Mouse (Mus musculus) hematopoietic stem cell, adult 5-6 weeks (primary cell): ENCODE results near the gene Rtp2. TPM values are rescaled to one million over a fixed set of nuclear protein-coding genes. Genes with fewer than 3 reads are reported as not detected.
"Not testable (repeated sequence)": the region's sequence is repeated elsewhere in the genome, so short reads cannot be mapped to it uniquely, and the experiment has no call there.

Experiments
- ATAC-seq, 2 experiments: fragments of 125-278 bp in 1 of 2; replicated peaks in 1 of 2; 2 replicates each; pipeline ENCODE4 v1.8.0; 2016 to 2017; ENCODE audit warnings: inconsistent platforms in 2 of 2, mild to moderate bottlenecking in 2 of 2, moderate number of reproducible peaks in 2 of 2, low read depth in 1 of 2, moderate TSS enrichment in 1 of 2; ENCODE audit not compliant: low FRiP score in 2 of 2, poor library complexity in 2 of 2, severe bottlenecking in 2 of 2, insufficient read depth in 1 of 2, low TSS enrichment in 1 of 2
- total RNA-seq: library from RNA; stranded (forward); fragments of 172-1452, 232-1000 nt; gene quantifications from 2 replicates; pipeline ENCODE4 v1.2.3, GENCODE M21; 2017

The Rtp2 gene
- total RNA-seq, 1 experiment from 2014 or later: not detected

DNA sequence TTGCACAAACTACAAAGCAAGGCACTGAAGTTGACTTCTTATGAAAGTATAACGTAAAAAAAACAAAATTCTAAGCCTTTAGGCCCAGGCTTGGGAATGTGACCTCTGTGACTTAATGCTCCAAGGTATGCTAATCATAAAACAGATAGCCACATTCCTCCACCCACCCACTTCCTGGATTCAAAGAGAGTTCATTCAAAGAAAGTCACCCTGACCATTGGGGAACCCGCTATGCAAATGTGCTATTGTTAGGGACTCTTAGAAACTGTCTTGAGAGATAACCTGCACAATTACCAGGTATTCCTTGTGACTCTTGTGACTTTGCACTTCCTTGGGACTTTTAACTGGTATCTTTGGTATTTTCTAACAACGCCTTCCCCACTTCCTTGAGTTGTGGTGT lies 25.6 kb downstream of the Rtp2 start:
- ATAC-seq: not testable (repeated sequence)

GRCm38 (mm10) chr16:23901411-23901810 lies 30.8 kb downstream of the Rtp2 start:
- ATAC-seq: no peak

DNA sequence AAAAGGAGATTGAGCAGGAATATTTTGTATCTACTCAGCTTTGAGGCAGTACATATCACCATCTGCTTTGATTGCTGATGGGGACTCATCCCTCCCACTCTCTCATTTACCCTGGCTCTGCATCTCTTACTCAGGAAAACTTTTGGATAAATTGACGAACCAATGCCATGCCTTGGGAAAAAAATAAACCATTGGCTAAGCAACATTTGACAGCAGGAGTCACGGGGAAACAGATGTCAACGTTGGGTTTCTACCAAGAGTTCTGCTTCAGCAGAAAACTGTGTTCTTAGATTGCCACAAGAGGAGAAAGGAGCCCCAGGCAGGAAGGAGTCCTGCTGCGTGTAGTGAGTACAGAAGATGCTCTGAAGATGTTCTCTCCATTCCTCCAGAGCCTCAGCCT lies 32.1 kb downstream of the Rtp2 start:
- no peak for ATAC-seq

DNA sequence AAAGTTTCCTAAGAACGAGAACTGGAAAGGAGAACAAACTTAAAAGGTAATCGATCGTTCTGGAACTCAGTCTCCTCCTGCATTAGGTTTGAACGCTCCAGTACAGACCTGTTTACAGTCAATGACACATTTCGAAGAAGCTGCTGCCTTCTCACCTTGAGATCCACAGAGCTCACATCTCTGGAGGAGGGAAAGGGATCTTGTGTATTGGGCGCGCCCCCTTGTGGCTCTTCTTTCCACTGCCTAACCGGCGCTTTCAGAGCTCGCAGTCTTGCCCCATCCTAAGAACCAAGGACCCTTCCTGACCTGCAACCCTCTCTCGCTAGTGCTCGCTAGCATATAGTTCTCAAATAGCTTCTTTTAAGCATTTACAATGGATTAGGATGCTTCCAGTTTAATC lies 33.4 kb downstream of the Rtp2 start:
- ATAC-seq: peak; percentile 70 to 74; a peak in 2 of 4 replicates

- ATAC-seq: peak; percentile 82 to 84
Observed at GRCm38 (mm10) chr16:23897984-23898586, 34.1 kb downstream of the Rtp2 start.

GRCm38 (mm10) chr16:23897486-23897885 lies 34.7 kb downstream of the Rtp2 start:
- no peak for ATAC-seq

DNA sequence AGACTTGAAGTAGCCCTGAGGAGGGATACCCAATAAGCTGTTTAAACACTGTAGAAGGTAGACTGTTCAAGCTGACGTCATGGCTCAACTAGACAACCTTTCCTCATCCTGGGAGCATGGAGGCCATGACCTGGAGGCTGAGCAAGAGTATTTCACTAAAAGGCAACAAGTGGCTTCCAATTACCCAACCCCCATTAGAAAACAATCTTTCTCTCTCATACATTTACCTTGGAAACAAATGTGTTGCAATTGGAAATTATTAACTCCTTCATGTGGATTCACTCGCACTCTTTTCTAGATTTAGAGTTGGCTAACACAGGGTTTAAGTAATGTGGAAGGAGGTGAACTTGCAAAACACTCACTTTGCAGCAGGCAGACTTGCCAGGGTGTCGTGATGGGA lies 37.1 kb downstream of the Rtp2 start:
- ATAC-seq: no peak

DNA sequence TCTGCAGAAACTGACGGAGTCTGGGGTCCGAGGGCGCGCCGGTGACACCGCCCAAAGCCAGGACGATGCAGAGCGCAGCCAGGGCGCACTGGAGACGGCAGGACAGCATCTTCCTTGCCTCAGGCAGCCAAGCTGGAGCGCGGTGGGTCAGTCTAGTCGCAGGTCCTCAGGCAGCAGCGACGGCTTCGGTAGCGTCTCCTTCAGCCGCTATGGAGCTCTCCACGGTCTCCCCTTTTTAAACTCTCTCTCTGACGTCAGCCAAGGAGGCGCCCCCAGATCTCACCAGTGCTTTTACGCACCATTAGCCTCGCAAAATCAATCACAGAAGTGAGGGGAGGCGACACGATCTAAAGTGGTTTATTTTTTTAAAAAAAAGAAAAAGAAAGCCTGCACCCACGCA lies 41.6 kb downstream of the Rtp2 start, which contains the start of gene Sst:
Sst (minus strand) TSS at position 323 of the 400 bp plus-strand sequence.
- no peak for ATAC-seq

GRCm38 (mm10) chr16:23890151-23890550 lies 42.0 kb downstream of the Rtp2 start:
- ATAC-seq: no peak

GRCm38 (mm10) chr16:23887910-23888579 lies 44.1 kb downstream of the Rtp2 start:
- no peak for ATAC-seq

GRCm38 (mm10) chr16:23885098-23885497 lies 47.1 kb downstream of the Rtp2 start:
- no peak for ATAC-seq

Other genes starting within 250 kb of the Rtp2 start
- not detected in 2 replicates for gene Sst, start 41.4 kb downstream of the Rtp2 start, total RNA-seq
- not detected in 2 replicates for gene Gm37419, start 56.1 kb upstream of the Rtp2 start, total RNA-seq
- gene Bcl6, start 56.5 kb upstream of the Rtp2 start, total RNA-seq: 5.4 and 7.1 TPM in 2 replicates